Mouse (Mus musculus) E14TG2a.4 (cell line): Measurements from ENCODE around the gene Pip4k2a.

Experiments used
- CTCF ChIP-seq: conservative IDR thresholded peaks from 2 replicates; pipeline ENCODE4 v1.5.1; 2014; ENCODE audit warnings: low read length
- POU5F1 ChIP-seq: IDR thresholded peaks from 2 replicates; pipeline ENCODE4 v1.6.1; 2014; ENCODE audit warnings: low read length, borderline replicate concordance

DNA sequence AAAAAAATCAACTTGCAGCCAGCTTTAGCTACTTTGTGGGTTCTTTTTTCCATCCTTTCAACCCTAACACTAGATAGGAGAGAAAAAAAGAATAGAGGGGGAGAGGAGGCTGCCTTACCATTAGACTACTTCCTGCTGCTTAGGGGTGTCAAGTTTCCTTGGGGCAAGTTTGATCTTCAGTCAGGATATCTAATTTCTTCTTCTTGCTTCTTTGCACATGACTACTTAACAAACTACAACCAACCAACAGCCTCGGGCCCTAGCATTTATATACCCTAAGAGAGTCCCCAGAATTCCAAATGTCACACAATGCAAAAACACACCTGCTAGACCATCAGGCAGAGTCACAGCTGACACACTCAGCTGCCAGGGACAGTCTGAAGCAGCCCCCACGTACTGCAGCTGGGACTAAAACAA is 77.5 kb downstream of the Pip4k2a start:
- TF ChIP-seq CTCF (no peak), POU5F1 (no peak)
